Mouse (Mus musculus) ES-Bruce4 (cell line): Measurements from ENCODE around the gene Ctnna2.

ENCODE experiments used
- CTCF ChIP-seq: IDR thresholded peaks from one replicate; pipeline ENCODE4 v1.8.1; 2011; ENCODE audit warnings: low read depth, low read length
- POLR2A ChIP-seq: IDR thresholded peaks from one replicate; pipeline ENCODE4 v1.8.1; 2011; ENCODE audit warnings: low read length; ENCODE audit not compliant: insufficient read depth

DNA sequence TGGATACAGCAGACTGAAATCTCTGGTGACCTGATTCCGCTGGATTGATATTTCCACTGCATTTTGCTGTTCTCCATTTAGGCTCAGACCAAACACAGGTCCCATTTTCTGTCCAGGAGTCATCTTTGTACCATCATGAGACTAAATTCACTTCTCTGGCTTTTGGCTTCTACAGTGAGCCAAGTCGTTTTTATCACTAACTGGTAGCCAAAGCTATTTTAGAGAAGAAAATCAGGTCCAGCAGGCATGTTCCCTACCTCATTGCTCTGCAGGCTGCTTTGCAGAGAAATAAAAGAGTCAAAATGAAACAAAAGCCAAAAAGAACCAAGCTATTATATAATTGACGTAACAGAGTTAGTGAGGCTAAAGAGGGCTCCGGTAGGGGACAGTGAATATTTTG, 793.7 kb downstream of the Ctnna2 start:
- no peak for TF ChIP-seq CTCF
- TF ChIP-seq POLR2A: no peak
